Mouse (Mus musculus) C2C12 (cell line): ENCODE results near the gene Eral1.

Experiments
- CEBPB ChIP-seq: IDR thresholded peaks from one replicate; pipeline ENCODE4 v1.6.1; 2011; ENCODE audit warnings: low read depth, mild to moderate bottlenecking, control low read depth, moderate library complexity
- CTCF ChIP-seq: IDR thresholded peaks from one replicate; pipeline ENCODE4 v1.5.1; 2011; ENCODE audit not compliant: control insufficient read depth, insufficient read depth, insufficient read length
- MAX ChIP-seq: IDR thresholded peaks from one replicate; pipeline ENCODE4 v1.6.1; 2011; ENCODE audit warnings: mild to moderate bottlenecking, control low read depth
- MYOD1 ChIP-seq: IDR thresholded peaks from one replicate; pipeline ENCODE4 v1.6.1; 2011; ENCODE audit warnings: low read depth; ENCODE audit not compliant: control insufficient read depth, insufficient read length
- MYOG ChIP-seq: IDR thresholded peaks from one replicate; pipeline ENCODE4 v1.6.1; 2011; ENCODE audit not compliant: control insufficient read depth, insufficient read length; ENCODE audit errors: extremely low read depth
- USF1 ChIP-seq: IDR thresholded peaks from one replicate; pipeline ENCODE4 v1.6.1; 2011; ENCODE audit warnings: low read depth, mild to moderate bottlenecking, control low read depth, moderate library complexity

DNA sequence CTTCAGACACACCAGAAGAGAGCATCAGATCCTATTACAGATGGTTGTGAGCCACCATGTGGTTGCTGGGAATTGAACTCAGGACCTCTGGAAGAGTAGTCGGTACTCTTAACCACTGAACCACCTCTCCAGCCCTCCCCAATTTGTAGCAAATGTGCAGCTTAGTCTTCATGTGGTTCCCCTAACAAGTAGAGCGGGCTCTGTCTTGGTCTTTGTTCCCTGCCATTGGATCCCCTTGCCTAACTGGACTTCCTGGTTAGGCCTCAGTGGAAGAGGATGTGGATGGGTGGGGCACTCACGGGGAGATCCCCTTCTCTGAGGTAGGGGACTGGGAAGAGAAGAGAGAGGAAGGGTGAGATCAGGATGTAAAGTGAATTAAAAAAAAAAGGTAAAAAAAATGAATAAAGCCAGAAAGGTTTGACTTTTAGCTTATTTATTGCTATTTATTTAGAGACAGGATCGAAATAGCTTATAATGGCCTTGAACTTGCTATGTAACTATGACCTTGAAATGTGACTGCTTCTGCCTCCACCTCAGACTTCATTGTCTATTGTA, 6.8 kb upstream of the Eral1 start:
- TF ChIP-seq CEBPB (no peak), MYOD1 (no peak), CTCF (no peak), MYOG (no peak), USF1 (no peak), MAX (no peak)
